Mouse (Mus musculus) embryonic facial prominence, embryonic 12.5 days (tissue): ENCODE data around the gene Gm10408. TPM values are rescaled to one million over a fixed set of nuclear protein-coding genes. Genes with fewer than 3 reads are reported as not detected.
"Not testable (repeated sequence)": the region's sequence is repeated elsewhere in the genome, so short reads cannot be mapped to it uniquely, and the experiment has no call there.

ENCODE experiments used
- ATAC-seq: fragments of 200-750 bp; cut with Nextera tagmentation; 2 replicates; pipeline ENCODE4 v1.8.0; 2017; ENCODE audit not compliant: insufficient number of reproducible peaks, insufficient read depth, low FRiP score, low TSS enrichment
- H3K27ac ChIP-seq: fragments of 300-500 bp; sonication (generic); 2 replicates; pipeline ENCODE4 v1.5.1; 2016; ENCODE audit warnings: mild to moderate bottlenecking
- H3K27me3 ChIP-seq: fragments of 300-500 bp; sonication (generic); 2 replicates; pipeline ENCODE4 v1.6.1; 2016; ENCODE audit warnings: mild to moderate bottlenecking, moderate library complexity
- H3K36me3 ChIP-seq: fragments of 300-500 bp; sonication (generic); 2 replicates; pipeline ENCODE4 v1.6.1; 2016; ENCODE audit warnings: mild to moderate bottlenecking
- H3K4me1 ChIP-seq: fragments of 300-500 bp; sonication (generic); 2 replicates; pipeline ENCODE4 v1.6.1; 2016
- H3K4me2 ChIP-seq: fragments of 300-500 bp; sonication (generic); replicated peaks from 2 replicates; pipeline ENCODE4 v1.6.1; 2016; ENCODE audit warnings: mild to moderate bottlenecking, moderate library complexity
- H3K4me3 ChIP-seq: fragments of 300-500 bp; sonication (generic); 2 replicates; pipeline ENCODE4 v1.5.1; 2016; ENCODE audit warnings: mild to moderate bottlenecking
- H3K9ac ChIP-seq: fragments of 300-500 bp; sonication (generic); 2 replicates; pipeline ENCODE4 v1.6.1; 2016; ENCODE audit warnings: mild to moderate bottlenecking, moderate library complexity
- H3K9me3 ChIP-seq: fragments of 300-500 bp; sonication (generic); 2 replicates; pipeline ENCODE4 v1.6.1; 2016; ENCODE audit warnings: mild to moderate bottlenecking, moderate library complexity
- WGBS: fragments of 180-500 bp; shearing (Covaris S2); methylation state at CpG from one replicate; pipeline ENCODE4 v1.1.7; 2016; 5-methylcytosine and 5-hydroxymethylcytosine counted together
- polyA plus RNA-seq: library from polyadenylated mRNA; unstranded; fragments of >200 nt; fragmentation: Nextera tagmentation; extraction: Ambion mirVana; gene quantifications from 2 replicates; pipeline ENCODE4 v1.2.1, GENCODE M21; 2016

Gm10408 gene
- not detected in 2 replicates for polyA plus RNA-seq

DNA sequence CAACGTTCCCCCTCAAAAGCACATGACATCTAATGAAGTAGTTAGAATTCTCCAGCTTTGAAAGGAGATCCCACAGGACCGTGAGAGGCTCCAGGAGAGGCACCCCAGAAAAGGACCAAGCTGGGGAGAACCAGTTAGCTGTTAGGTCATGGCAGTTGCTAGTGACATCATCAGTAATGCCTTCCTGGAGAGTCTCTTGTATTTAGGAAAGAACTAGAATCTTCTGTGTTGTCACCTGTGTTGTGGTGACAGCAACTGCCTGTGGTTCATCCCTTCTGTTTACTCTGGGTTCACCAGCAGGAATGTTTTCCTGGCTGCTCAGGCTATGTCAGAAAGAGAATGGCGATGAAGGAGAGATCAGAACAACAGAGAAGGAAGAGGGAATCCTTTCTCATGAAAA lies at the start of gene Gm10408:
TSS of gene Gm10408 (plus strand) at position 301 of the 400 bp plus-strand sequence.
- H3K9ac ChIP-seq, H3K9me3 ChIP-seq, H3K27ac ChIP-seq, H3K4me3 ChIP-seq, ATAC-seq, H3K4me1 ChIP-seq, H3K27me3 ChIP-seq, H3K36me3 ChIP-seq, H3K4me2 ChIP-seq: not testable (repeated sequence)
- no CpG with 5 or more reads among the region's 3 CpGs for WGBS

DNA sequence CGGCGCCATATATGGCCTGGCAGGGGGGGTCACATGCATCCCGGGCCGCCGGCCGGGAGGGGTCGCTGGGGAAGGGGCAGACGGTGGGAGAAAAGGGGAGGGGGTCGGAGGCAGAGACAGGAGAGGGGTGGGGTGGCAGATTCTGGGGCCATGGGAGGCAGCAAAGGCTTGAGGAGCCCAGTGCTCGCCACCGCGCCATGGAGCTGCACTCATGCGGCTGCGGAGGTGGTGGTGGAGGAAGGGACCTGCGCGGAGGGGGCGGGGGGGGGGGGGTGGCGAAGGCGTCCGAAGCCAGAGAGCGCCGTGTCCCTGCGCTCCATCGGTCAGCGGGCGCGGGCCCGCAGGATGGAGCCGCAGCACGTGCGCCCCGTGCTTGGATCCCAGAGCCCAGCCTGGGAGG lies 36.9 kb upstream of the Gm10408 start, which contains the start of gene Gm10409:
TSS of gene Gm10409 (plus strand) at position 301 of the 400 bp plus-strand sequence.
- not testable (repeated sequence) for ATAC-seq, H3K9ac ChIP-seq, H3K4me2 ChIP-seq, H3K27ac ChIP-seq, H3K9me3 ChIP-seq, H3K4me3 ChIP-seq, H3K36me3 ChIP-seq, H3K27me3 ChIP-seq, H3K4me1 ChIP-seq
- WGBS: no CpG with 5 or more reads among the region's 32 CpGs

DNA sequence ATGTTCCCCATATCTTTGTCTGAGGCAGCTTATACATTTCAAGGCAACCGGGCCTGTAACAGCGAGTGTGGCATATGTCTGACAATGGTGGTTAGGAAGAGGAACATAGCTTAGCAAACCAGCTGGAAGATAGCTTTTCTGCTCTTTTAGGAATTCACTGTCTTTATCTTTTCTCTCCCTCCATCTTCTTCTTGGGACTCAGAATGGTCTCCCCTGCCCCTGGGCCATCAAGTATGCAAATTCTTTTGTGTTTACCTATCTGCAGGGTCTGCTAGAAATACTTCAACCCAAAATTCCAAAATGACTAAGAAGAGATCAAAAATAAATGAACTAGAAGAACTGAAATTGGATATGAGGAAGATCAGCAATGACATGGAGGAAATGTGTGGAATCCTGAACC lies 21.4 kb upstream of the Gm10408 start, which contains the start of gene Gm3005:
TSS of gene Gm3005 (plus strand) at position 301 of the 400 bp plus-strand sequence.
- H3K4me1 ChIP-seq, H3K27ac ChIP-seq, H3K27me3 ChIP-seq, H3K4me2 ChIP-seq, H3K4me3 ChIP-seq, H3K36me3 ChIP-seq, ATAC-seq, H3K9ac ChIP-seq, H3K9me3 ChIP-seq: not testable (repeated sequence)
- no CpG with 5 or more reads among the region's 2 CpGs for WGBS

Other genes starting within 250 kb of the Gm10408 start
- 8.3 and 9.7 TPM in 2 replicates for gene D830030K20Rik, start 240.9 kb upstream of the Gm10408 start, polyA plus RNA-seq
- gene Gm2956, start 116.8 kb upstream of the Gm10408 start, polyA plus RNA-seq: not detected in 2 replicates
- gene Gm10413, start 54.3 kb upstream of the Gm10408 start, polyA plus RNA-seq: not detected in 2 replicates
- gene Gm10409, start 36.8 kb upstream of the Gm10408 start, polyA plus RNA-seq: 2.0 and 2.3 TPM in 2 replicates
- gene Gm3005, start 21.3 kb upstream of the Gm10408 start, polyA plus RNA-seq: 2.8 TPM in 2 replicates
- not detected in 2 replicates for gene Gm3012, start 185.1 kb downstream of the Gm10408 start, polyA plus RNA-seq
- 2.0 and 2.3 TPM in 2 replicates for gene Gm3020, start 202.7 kb downstream of the Gm10408 start, polyA plus RNA-seq
- gene Gm3043, start 239.4 kb downstream of the Gm10408 start, polyA plus RNA-seq: not detected in 2 replicates